Comparison of ENCODE assay signal across 16 mouse cellular contexts in the genomic region with DNA sequence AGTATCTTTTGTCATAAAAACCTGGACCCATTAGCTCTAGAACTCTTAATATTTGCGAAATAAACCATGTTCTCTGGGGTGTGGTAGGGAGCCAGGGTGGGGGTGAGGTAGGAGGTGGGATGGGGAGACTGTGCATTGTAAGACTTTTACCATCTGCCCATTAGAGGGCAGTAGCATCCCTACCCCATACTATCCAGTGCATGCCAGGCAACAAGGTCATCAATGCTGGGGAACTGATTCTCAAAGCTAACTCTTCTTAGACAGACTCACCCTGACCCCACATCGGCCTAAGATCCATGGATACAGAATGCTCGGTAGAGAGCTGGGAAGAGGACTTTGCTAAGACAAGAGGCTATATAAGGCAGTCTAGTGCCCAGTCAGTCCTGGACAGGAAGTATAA. TPM values are rescaled to one million over a fixed set of nuclear protein-coding genes. Genes with fewer than 3 reads are reported as not detected.
DNase-seq lines count a peak whose midpoint lies in the region; ATAC-seq and TF ChIP-seq lines count a peak whose summit lies in the region.
"Had no signal": no experiment of that assay in that cellular context is flagged by ENCODE, and none has a peak within 500 bp of the region (broad histone marks: within the 10 kb centered on the region; RNA-seq: fewer than 3 reads in every experiment).

No protein-coding gene starts in this region.

- peak; percentile 24; the same call in 1 of the 2 replicates for TF ChIP-seq CTCF in heart, postnatal 0 days (IDR thresholded peaks at IDR 0.05; ENCODE audit: low read depth)
- TF ChIP-seq CTCF in lung, postnatal 0 days (IDR thresholded peaks at IDR 0.05), result peak; percentile 27
- peak; percentile 56 for TF ChIP-seq CTCF in stomach, postnatal 0 days (IDR thresholded peaks at IDR 0.05; ENCODE audit: low read depth)

- ATAC-seq in heart, postnatal 0 days (ENCODE audit: insufficient read depth, low read depth), result no peak
- ATAC-seq in lung, postnatal 0 days, result no peak
- ATAC-seq in stomach, postnatal 0 days (ENCODE audit: low FRiP score, low TSS enrichment), result no peak

- TF ChIP-seq EP300 in heart, postnatal 0 days (IDR thresholded peaks at IDR 0.05; ENCODE audit: low read depth), result no peak
- no peak for TF ChIP-seq EP300 in lung, postnatal 0 days (IDR thresholded peaks at IDR 0.05)
- TF ChIP-seq EP300 in stomach, postnatal 0 days (optimal IDR thresholded peaks at IDR 0.05), result no peak

- no peak for DNase-seq in heart, postnatal 0 days (ENCODE audit: low spot score)
- DNase-seq in heart, embryonic 10.5 days (ENCODE audit: low spot score), result no peak
- DNase-seq in lung, postnatal 0 days (ENCODE audit: low spot score), result no peak
- no peak for DNase-seq in lung, postnatal 36 days
- peak; percentile 47 for DNase-seq in brain, adult 2 months (ENCODE audit: low read depth, low spot score)
- DNase-seq in stomach, postnatal 0 days (ENCODE audit: low spot score), result no peak
- DNase-seq in kidney, postnatal 36 days, result no peak
- DNase-seq: heart, postnatal 4 days; kidney, adult 11 months; lung, adult 18-20 months had no signal

- no peaks in the 10 kb centered on the region for H3K4me1 ChIP-seq in heart, postnatal 0 days (ENCODE audit: control insufficient read depth, insufficient read depth)
- H3K4me1 ChIP-seq in heart, embryonic 10.5 days, result no peaks in the 10 kb centered on the region
- H3K4me1 ChIP-seq in lung, postnatal 0 days (ENCODE audit: insufficient read depth, low read depth, low read length), result no peaks in the 10 kb centered on the region
- H3K4me1 ChIP-seq in stomach, postnatal 0 days (replicated peaks; ENCODE audit: control insufficient read depth, insufficient read depth), result no peaks in the 10 kb centered on the region
- H3K4me1 ChIP-seq: limb, embryonic 12.5 days; stomach, embryonic 15.5 days had no signal

- no peak overlapping the region for H3K27ac ChIP-seq in heart, postnatal 0 days (ENCODE audit: low read depth)
- no peak overlapping the region for H3K27ac ChIP-seq in heart, embryonic 10.5 days
- no peak overlapping the region for H3K27ac ChIP-seq in lung, postnatal 0 days (ENCODE audit: low read length)
- H3K27ac ChIP-seq in stomach, postnatal 0 days (replicated peaks), result no peak overlapping the region
- H3K27ac ChIP-seq: limb, embryonic 12.5 days; stomach, embryonic 15.5 days had no signal

- H3K9ac ChIP-seq in heart, postnatal 0 days (replicated peaks; ENCODE audit: low read depth, low read length), result no peak overlapping the region
- H3K9ac ChIP-seq in lung, postnatal 0 days (replicated peaks; ENCODE audit: low read depth), result no peak overlapping the region
- no peak overlapping the region for H3K9ac ChIP-seq in stomach, postnatal 0 days (ENCODE audit: low read length)
- H3K9ac ChIP-seq: limb, embryonic 12.5 days; stomach, embryonic 15.5 days had no signal

- 55% methylated on average over 3 of the region's 3 CpGs for WGBS in heart, postnatal 0 days
- 63% methylated on average over 3 of the region's 3 CpGs for WGBS in heart, embryonic 10.5 days
- WGBS in lung, postnatal 0 days, result 73% methylated on average over 3 of the region's 3 CpGs
- WGBS in stomach, postnatal 0 days, result 71% methylated on average over 3 of the region's 3 CpGs

- no peak overlapping the region for H3K4me2 ChIP-seq in heart, postnatal 0 days (ENCODE audit: low read depth, low read length)
- no peak overlapping the region for H3K4me2 ChIP-seq in lung, postnatal 0 days (replicated peaks; ENCODE audit: low read depth, low read length)
- no peak overlapping the region for H3K4me2 ChIP-seq in stomach, postnatal 0 days (replicated peaks; ENCODE audit: low read depth)
- H3K4me2 ChIP-seq: limb, embryonic 12.5 days; stomach, embryonic 15.5 days had no signal

- H3K9me3 ChIP-seq in heart, postnatal 0 days (replicated peaks; ENCODE audit: control insufficient read depth, low read length), result no peaks in the 10 kb centered on the region
- H3K9me3 ChIP-seq in heart, embryonic 10.5 days, result no peaks in the 10 kb centered on the region
- H3K9me3 ChIP-seq in lung, postnatal 0 days (ENCODE audit: low read length), result no peaks in the 10 kb centered on the region
- no peaks in the 10 kb centered on the region for H3K9me3 ChIP-seq in stomach, postnatal 0 days (ENCODE audit: control insufficient read depth, low read length)
- H3K9me3 ChIP-seq: limb, embryonic 12.5 days; stomach, embryonic 15.5 days had no signal

- H3K27me3 ChIP-seq in heart, postnatal 0 days (ENCODE audit: control insufficient read depth, insufficient read depth, low read length), result no peaks in the 10 kb centered on the region
- no peaks in the 10 kb centered on the region for H3K27me3 ChIP-seq in heart, embryonic 10.5 days (ENCODE audit: insufficient read depth, poor library complexity, severe bottlenecking)
- H3K27me3 ChIP-seq in lung, postnatal 0 days (replicated peaks; ENCODE audit: insufficient read depth, low read length), result no peaks in the 10 kb centered on the region
- no peaks in the 10 kb centered on the region for H3K27me3 ChIP-seq in stomach, postnatal 0 days (ENCODE audit: control insufficient read depth, insufficient read depth, low read length)
- H3K27me3 ChIP-seq: limb, embryonic 12.5 days; stomach, embryonic 15.5 days had no signal

- no peaks in the 10 kb centered on the region for H3K36me3 ChIP-seq in heart, postnatal 0 days (replicated peaks; ENCODE audit: control insufficient read depth, insufficient read depth, low read length)
- no peaks in the 10 kb centered on the region for H3K36me3 ChIP-seq in heart, embryonic 10.5 days
- no peaks in the 10 kb centered on the region for H3K36me3 ChIP-seq in lung, postnatal 0 days (ENCODE audit: insufficient read depth, low read length)
- H3K36me3 ChIP-seq in stomach, postnatal 0 days (ENCODE audit: control insufficient read depth, insufficient read depth, low read length), result no peaks in the 10 kb centered on the region
- H3K36me3 ChIP-seq: limb, embryonic 12.5 days; stomach, embryonic 15.5 days had no signal

- H3K4me3 ChIP-seq in heart, postnatal 0 days (ENCODE audit: low read depth, low read length), result no peak overlapping the region
- no peak overlapping the region for H3K4me3 ChIP-seq in heart, embryonic 10.5 days
- H3K4me3 ChIP-seq in lung, postnatal 0 days (ENCODE audit: low read depth, low read length), result no peak overlapping the region
- H3K4me3 ChIP-seq in stomach, postnatal 0 days (ENCODE audit: low read depth, low read length), result no peak overlapping the region
- H3K4me3 ChIP-seq: limb, embryonic 12.5 days; myocyte; stomach, embryonic 15.5 days had no signal

RNA-seq across cellular contexts. Expression of gene Fezf2, which starts 49.6 kb away (rescaled TPM):
- not detected in 2 replicates for total RNA-seq in heart, postnatal 0 days (2014; rRNA removed; ENCODE audit: low replicate concordance)
- not detected in 2 replicates for polyA plus RNA-seq in heart, postnatal 0 days (2015; fragmentation: Nextera tagmentation; extraction: Ambion mirVana)
- not detected in 2 replicates for polyA plus RNA-seq in heart, embryonic 10.5 days (2016; fragmentation: Nextera tagmentation; extraction: Ambion mirVana)
- not detected in 2 replicates for polyA plus RNA-seq in lung, postnatal 0 days (2015; fragmentation: Nextera tagmentation; extraction: Ambion mirVana)
- polyA plus RNA-seq in stomach, postnatal 0 days (2015; fragmentation: Nextera tagmentation; extraction: Ambion mirVana), result not detected in 2 replicates
- total RNA-seq: common myeloid progenitor, adult 5-6 weeks; heart, adult 8-10 months; heart, postnatal 4 days; megakaryocyte-erythroid progenitor cell, adult 5-6 weeks had no signal
- polyA plus RNA-seq: myocyte; stomach, embryonic 15.5 days had no signal
